Mouse (Mus musculus): ENCODE data around the gene Tnrc6b.

GRCm38 (mm10) chr15:80693492-80693891 lies 17.6 kb upstream of the Tnrc6b start:
- TF ChIP-seq CTCF (IDR thresholded peaks at IDR 0.05; ENCODE audit: low read depth, low read length) (no peak), EP300 (IDR thresholded peaks at IDR 0.05; ENCODE audit: insufficient read depth, low read depth, low read length) (no peak), POLR2A (IDR thresholded peaks at IDR 0.05; ENCODE audit: insufficient read depth, low read length) (no peak)

Data from ES-Bruce4 (cell line).